Mouse (Mus musculus) limb, embryonic 11.5 days (tissue): ENCODE data around the gene Cfap77. TPM values are rescaled to one million over a fixed set of nuclear protein-coding genes. Genes with fewer than 3 reads are reported as not detected.

Experiments
- ATAC-seq: fragments of 200-750 bp; cut with Nextera tagmentation; 2 replicates; pipeline ENCODE4 v1.8.0; 2017; ENCODE audit warnings: low read depth; ENCODE audit not compliant: insufficient number of reproducible peaks, low FRiP score, low TSS enrichment
- DNase-seq: peaks from one replicate; pipeline ENCODE4 v3.0.0-alpha.2; 2015; ENCODE audit warnings: low spot score
- H3K27ac ChIP-seq: fragments of 300-500 bp; sonication (generic); replicated peaks from 2 replicates; pipeline ENCODE4 v1.5.1; 2014; ENCODE audit warnings: low read depth, mild to moderate bottlenecking, low read length
- H3K27me3 ChIP-seq: fragments of 300-500 bp; sonication (generic); 2 replicates; pipeline ENCODE4 v1.6.1; 2014; ENCODE audit warnings: mild to moderate bottlenecking, low read length, mixed read lengths; ENCODE audit not compliant: control insufficient read depth, insufficient read depth
- H3K36me3 ChIP-seq: fragments of 300-500 bp; sonication (generic); 2 replicates; pipeline ENCODE4 v1.6.1; 2014; ENCODE audit warnings: mild to moderate bottlenecking, low read length, moderate library complexity, mixed read lengths; ENCODE audit not compliant: control insufficient read depth, insufficient read depth
- H3K4me1 ChIP-seq: fragments of 300-500 bp; sonication (generic); 2 replicates; pipeline ENCODE4 v1.6.1; 2014; ENCODE audit warnings: low read length, mixed read lengths; ENCODE audit not compliant: control insufficient read depth, insufficient read depth
- H3K4me2 ChIP-seq: fragments of 300-500 bp; sonication (generic); 2 replicates; pipeline ENCODE4 v1.6.1; 2014; ENCODE audit warnings: low read depth, mild to moderate bottlenecking, moderate library complexity; ENCODE audit not compliant: severe bottlenecking
- H3K4me3 ChIP-seq: fragments of 300-500 bp; sonication (generic); 2 replicates; pipeline ENCODE4 v1.5.1; 2014; ENCODE audit warnings: low read depth, low read length
- H3K9ac ChIP-seq: fragments of 300-500 bp; sonication (generic); 2 replicates; pipeline ENCODE4 v1.6.1; 2014; ENCODE audit warnings: mild to moderate bottlenecking, low read length
- H3K9me3 ChIP-seq: fragments of 300-500 bp; sonication (generic); 2 replicates; pipeline ENCODE4 v1.6.1; 2016; ENCODE audit warnings: low read length; ENCODE audit not compliant: control insufficient read depth
- WGBS: fragments of 180-500 bp; shearing (Covaris S2); extraction: QIAGEN DNeasy Blood & Tissue Kit; methylation state at CpG from one replicate; pipeline ENCODE4 v1.1.7; 2014; 5-methylcytosine and 5-hydroxymethylcytosine counted together
- polyA plus RNA-seq: library from polyadenylated mRNA; unstranded; fragments of >200 nt; fragmentation: Nextera tagmentation; extraction: Ambion mirVana; gene quantifications from 2 replicates; pipeline ENCODE4 v1.2.1, GENCODE M21; 2014

Gene Cfap77
- polyA plus RNA-seq, 1 experiment from 2014 or later: not detected

GRCm38 (mm10) chr2:28912961-28913360 lies 141.9 kb downstream of the Cfap77 start:
- Histone ChIP-seq H3K4me3 (no peak overlapping the region), H3K4me1 (peaks cover 11% of the 10 kb centered on the region), H3K4me2 (no peak overlapping the region), H3K9ac (no peak overlapping the region), H3K27ac (no peak overlapping the region), H3K27me3 (peaks cover 97% of the 10 kb centered on the region), H3K36me3 (no peaks in the 10 kb centered on the region), H3K9me3 (no peaks in the 10 kb centered on the region)
- whole genome bisulfite sequencing: 0% methylated on average over 4 of the region's 4 CpGs
- ATAC-seq (no peak), DNase-seq (peak; percentile 31)

GRCm38 (mm10) chr2:28912039-28912700 lies 142.7 kb downstream of the Cfap77 start:
- ATAC-seq (no peak), DNase-seq (peak; percentile 50)
- H3K27ac ChIP-seq: no peak overlapping the region
- no peak overlapping the region for H3K4me3 ChIP-seq
- no peak overlapping the region for H3K9ac ChIP-seq
- H3K4me2 ChIP-seq: no peak overlapping the region
- H3K36me3 ChIP-seq: no peaks in the 10 kb centered on the region
- no peaks in the 10 kb centered on the region for H3K9me3 ChIP-seq
- peaks cover 8% of the 10 kb centered on the region for H3K4me1 ChIP-seq
- WGBS: 2% methylated on average over 33 of the region's 33 CpGs
- H3K27me3 ChIP-seq: peaks cover 95% of the 10 kb centered on the region

- H3K9ac ChIP-seq: no peak overlapping the region
Measured at GRCm38 (mm10) chr2:28911331-28912038, 143.4 kb downstream of the Cfap77 start.

GRCm38 (mm10) chr2:28910877-28911276 lies 144.0 kb downstream of the Cfap77 start:
- Histone ChIP-seq H3K36me3 (no peaks in the 10 kb centered on the region), H3K4me3 (no peak overlapping the region), H3K9ac (no peak overlapping the region), H3K4me1 (peaks cover 8% of the 10 kb centered on the region), H3K4me2 (no peak overlapping the region), H3K27me3 (peaks cover 90% of the 10 kb centered on the region), H3K9me3 (no peaks in the 10 kb centered on the region), H3K27ac (no peak overlapping the region)
- no peak for ATAC-seq
- WGBS: 4% methylated on average over 3 of the region's 3 CpGs
- DNase-seq: peak; percentile 34

More at GRCm38 (mm10) chr2:28911331-28912038, 143.4 kb downstream of the Cfap77 start:
- WGBS: under 1% methylated on average over 44 of the region's 44 CpGs
- Histone ChIP-seq H3K4me3 (no peak overlapping the region), H3K4me1 (peaks cover 8% of the 10 kb centered on the region), H3K36me3 (no peaks in the 10 kb centered on the region), H3K9me3 (no peaks in the 10 kb centered on the region), H3K27ac (no peak overlapping the region), H3K27me3 (peaks cover 95% of the 10 kb centered on the region), H3K4me2 (no peak overlapping the region)
- ATAC-seq: no peak
- DNase-seq: peak; percentile 45

GRCm38 (mm10) chr2:28909818-28910710 lies 144.8 kb downstream of the Cfap77 start:
- ATAC-seq (no peak), DNase-seq (peak; percentile 36)
- Histone ChIP-seq H3K27ac (no peak overlapping the region), H3K9ac (no peak overlapping the region), H3K4me3 (no peak overlapping the region), H3K4me2 (no peak overlapping the region), H3K27me3 (peaks cover 81% of the 10 kb centered on the region), H3K36me3 (no peaks in the 10 kb centered on the region), H3K4me1 (peaks cover 8% of the 10 kb centered on the region), H3K9me3 (no peaks in the 10 kb centered on the region)
- 5% methylated on average over 25 of the region's 25 CpGs for WGBS

DNA sequence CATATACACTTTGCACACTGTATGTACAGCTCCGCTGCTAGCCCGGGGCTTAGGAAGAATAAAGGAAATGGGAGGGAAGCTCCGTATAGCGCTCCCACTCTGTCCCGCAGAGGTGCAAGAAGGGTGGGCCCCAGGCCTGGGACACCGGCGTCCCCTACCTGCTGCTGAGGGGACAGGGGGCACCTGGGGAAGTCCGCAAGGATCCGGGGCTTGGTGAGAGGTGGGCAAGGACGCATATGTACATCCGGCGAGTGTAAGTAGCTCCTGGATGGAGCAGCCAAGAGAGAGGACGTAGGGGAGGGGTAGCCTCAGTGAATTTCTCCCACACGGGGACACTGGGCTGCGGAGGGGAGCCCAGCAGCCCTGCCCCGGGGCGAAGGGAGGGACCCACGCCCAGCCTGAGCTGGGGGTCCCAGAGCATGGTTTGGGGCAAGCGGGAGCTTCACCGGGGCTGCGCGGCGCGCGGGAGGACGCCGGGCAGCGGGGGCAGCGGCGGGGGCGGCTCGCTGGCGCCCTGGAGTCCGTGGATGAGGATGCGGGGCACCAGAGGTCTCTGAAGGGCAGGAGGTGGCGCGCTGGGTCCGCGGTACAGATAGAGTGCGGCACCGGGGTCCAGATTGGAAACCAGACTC lies 145.6 kb downstream of the Cfap77 start:
- H3K27ac ChIP-seq: no peak overlapping the region
- H3K4me3 ChIP-seq: peak overlapping the region; percentile 10; the same call in 1 of the 2 replicates
- no peaks in the 10 kb centered on the region; the same call in 1 of the 2 replicates for H3K36me3 ChIP-seq
- H3K9ac ChIP-seq: no peak overlapping the region
- peaks cover 74% of the 10 kb centered on the region for H3K27me3 ChIP-seq
- H3K4me2 ChIP-seq: no peak overlapping the region
- H3K4me1 ChIP-seq: peaks cover 8% of the 10 kb centered on the region
- WGBS: under 1% methylated on average over 41 of the region's 41 CpGs
- ATAC-seq: no peak
- DNase-seq: peak; percentile 41
- no peaks in the 10 kb centered on the region for H3K9me3 ChIP-seq

DNA sequence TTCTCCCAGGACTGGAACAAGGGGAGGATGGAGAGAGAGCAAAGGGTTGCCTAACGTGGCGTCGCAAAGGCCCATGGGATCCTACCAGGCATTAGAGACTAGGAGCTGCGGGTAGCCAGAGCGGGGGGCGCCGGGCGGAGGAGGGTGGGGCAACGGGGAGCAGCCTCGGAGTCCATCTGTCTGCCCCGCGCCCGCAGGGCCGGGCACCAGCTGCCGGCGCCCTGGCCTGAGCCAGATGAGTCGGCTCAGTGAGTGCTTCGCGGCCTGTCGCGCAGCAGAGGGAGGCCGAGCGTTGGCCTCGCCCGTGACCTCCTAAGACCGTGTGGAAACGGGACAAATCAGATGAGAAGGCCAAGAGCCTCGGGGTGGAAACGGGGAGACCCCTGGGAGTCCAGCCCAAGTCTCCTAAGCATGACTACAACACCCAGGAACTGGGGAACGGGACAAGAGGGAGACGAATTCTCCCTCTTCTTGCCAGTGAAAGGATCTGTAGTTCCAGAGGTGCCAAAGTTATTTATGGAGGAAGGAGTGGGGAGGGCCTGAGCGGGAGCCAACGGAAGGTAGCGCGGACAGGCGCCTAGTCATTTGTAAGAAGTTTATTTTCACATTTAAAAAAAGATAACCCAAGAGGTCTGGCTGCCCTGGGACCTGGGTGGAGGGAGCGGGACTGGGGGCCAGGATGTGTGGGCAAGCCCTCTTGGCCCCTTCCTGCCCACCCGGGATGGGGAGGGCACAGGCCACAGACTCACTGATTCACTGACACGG lies 146.3 kb downstream of the Cfap77 start:
- H3K9me3 ChIP-seq: no peaks in the 10 kb centered on the region
- DNase-seq: peak; percentile 46
- H3K9ac ChIP-seq: no peak overlapping the region
- no peak overlapping the region for H3K4me3 ChIP-seq
- under 1% methylated on average over 39 of the region's 39 CpGs for WGBS
- no peak overlapping the region for H3K27ac ChIP-seq
- peaks cover 67% of the 10 kb centered on the region for H3K27me3 ChIP-seq
- no peak for ATAC-seq
- H3K4me2 ChIP-seq: peak overlapping the region; percentile 12; the same call in 1 of the 2 replicates
- H3K4me1 ChIP-seq: peaks cover 8% of the 10 kb centered on the region
- no peaks in the 10 kb centered on the region; the same call in 1 of the 2 replicates for H3K36me3 ChIP-seq
